Mouse (Mus musculus) gastrocnemius, postnatal 10 days (tissue): ENCODE measurements at regions not wholly inside any gene's neighbourhood (a gene's known extent, or its start where the extent isn't known, plus 50 kb on each side); places are given as distances from the start of the nearest gene placed in this dataset.

Source experiments
- DNase-seq: peaks from one replicate; pipeline ENCODE4 v3.0.0; 2021; ENCODE audit warnings: mixed read lengths

- no peak for DNase-seq
These were observed 218.6 kb upstream of the Tacr3 start for GRCm38 (mm10) chr3:134610244-134610643.

GRCm38 (mm10) chr3:134611516-134612297 is 217.1 kb upstream of the Tacr3 start:
- no peak for DNase-seq

GRCm38 (mm10) chr3:134612298-134612616 is 216.6 kb upstream of the Tacr3 start:
- no peak for DNase-seq

GRCm38 (mm10) chr3:134629166-134630134 is 199.4 kb upstream of the Tacr3 start:
- peak; percentile 8 for DNase-seq

GRCm38 (mm10) chr3:134630135-134630516 is 198.7 kb upstream of the Tacr3 start:
- no peak for DNase-seq

- DNase-seq: no peak
These were observed 179.9 kb upstream of the Tacr3 start for GRCm38 (mm10) chr3:134648727-134649445.

- no peak for DNase-seq
These were observed 174.8 kb upstream of the Tacr3 start for GRCm38 (mm10) chr3:134654051-134654450.

GRCm38 (mm10) chr3:134694893-134695292 is 133.9 kb upstream of the Tacr3 start:
- DNase-seq: no peak

GRCm38 (mm10) chr3:134718620-134719019 is 110.2 kb upstream of the Tacr3 start:
- no peak for DNase-seq

GRCm38 (mm10) chr3:134735684-134736083 is 93.1 kb upstream of the Tacr3 start:
- no peak for DNase-seq

- no peak for DNase-seq
These were observed 67.7 kb upstream of the Tacr3 start for GRCm38 (mm10) chr3:134761108-134761507.

- no peak for DNase-seq
These were observed 65.4 kb upstream of the Tacr3 start for GRCm38 (mm10) chr3:134763264-134763936.
